Mouse (Mus musculus) stomach, embryonic 14.5 days (tissue): ENCODE results near the gene Sdccag8. TPM values are rescaled to one million over a fixed set of nuclear protein-coding genes. Genes with fewer than 3 reads are reported as not detected.

Source experiments
- ATAC-seq: fragments of 200-750 bp; cut with Nextera tagmentation; 2 replicates; pipeline ENCODE4 v1.8.0; 2017; ENCODE audit warnings: low read depth, moderate TSS enrichment; ENCODE audit not compliant: insufficient number of reproducible peaks, insufficient read depth, low FRiP score
- H3K27ac ChIP-seq: fragments of 300-500 bp; sonication (generic); 2 replicates; pipeline ENCODE4 v1.5.1; 2014; ENCODE audit warnings: mild to moderate bottlenecking, low read length, moderate library complexity, mixed read lengths
- H3K27me3 ChIP-seq: fragments of 300-500 bp; sonication (generic); 2 replicates; pipeline ENCODE4 v1.6.1; 2014; ENCODE audit warnings: low read length, control low read depth, mixed read lengths; ENCODE audit not compliant: control insufficient read depth, insufficient read depth
- H3K36me3 ChIP-seq: fragments of 300-500 bp; sonication (generic); 2 replicates; pipeline ENCODE4 v1.6.1; 2014; ENCODE audit warnings: mild to moderate bottlenecking, control low read depth, low read length, moderate library complexity, mixed read lengths; ENCODE audit not compliant: control insufficient read depth, insufficient read depth
- H3K4me1 ChIP-seq: fragments of 300-500 bp; sonication (generic); 2 replicates; pipeline ENCODE4 v1.6.1; 2014; ENCODE audit warnings: low read length, control low read depth, mixed read lengths; ENCODE audit not compliant: control insufficient read depth, insufficient read depth
- H3K4me2 ChIP-seq: fragments of 300-500 bp; sonication (generic); replicated peaks from 2 replicates; pipeline ENCODE4 v1.6.1; 2014; ENCODE audit warnings: low read depth, low read length, control low read depth
- H3K4me3 ChIP-seq: fragments of 300-500 bp; sonication (generic); 2 replicates; pipeline ENCODE4 v1.5.1; 2014; ENCODE audit warnings: low read depth, low read length, control low read depth
- H3K9ac ChIP-seq: fragments of 300-500 bp; sonication (generic); replicated peaks from 2 replicates; pipeline ENCODE4 v1.6.1; 2014; ENCODE audit warnings: low read depth, mild to moderate bottlenecking, control low read depth, low read length, moderate library complexity, mixed read lengths
- H3K9me3 ChIP-seq: fragments of 300-500 bp; sonication (generic); 2 replicates; pipeline ENCODE4 v1.6.1; 2016; ENCODE audit warnings: low read depth, low read length, control low read depth; ENCODE audit not compliant: control insufficient read depth
- WGBS: fragments of 180-500 bp; shearing (Covaris S2); extraction: QIAGEN DNeasy Blood & Tissue Kit; methylation state at CpG from one replicate; pipeline ENCODE4 v1.1.7; 2014; 5-methylcytosine and 5-hydroxymethylcytosine counted together
- polyA plus RNA-seq: library from polyadenylated mRNA; unstranded; fragments of >200 nt; fragmentation: Nextera tagmentation; extraction: Ambion mirVana; gene quantifications from 2 replicates; pipeline ENCODE4 v1.2.1, GENCODE M21; 2014

Gene Sdccag8
- polyA plus RNA-seq, 1 experiment from 2014 or later: 17.6 TPM

GRCm38 (mm10) chr1:176962894-176963293, 148.4 kb downstream of the Sdccag8 start:
- no peaks in the 10 kb centered on the region for H3K4me1 ChIP-seq
- H3K9me3 ChIP-seq: no peaks in the 10 kb centered on the region
- no peak overlapping the region for H3K4me3 ChIP-seq
- no peaks in the 10 kb centered on the region for H3K27me3 ChIP-seq
- H3K27ac ChIP-seq: no peak overlapping the region
- 80% methylated on average over 5 of the region's 5 CpGs for WGBS
- no peak overlapping the region for H3K9ac ChIP-seq
- H3K4me2 ChIP-seq: no peak overlapping the region
- H3K36me3 ChIP-seq: no peaks in the 10 kb centered on the region
- ATAC-seq: no peak

GRCm38 (mm10) chr1:176967299-176967698, 152.8 kb downstream of the Sdccag8 start:
- no peaks in the 10 kb centered on the region for H3K9me3 ChIP-seq
- no peak overlapping the region for H3K27ac ChIP-seq
- H3K4me2 ChIP-seq: no peak overlapping the region
- H3K4me3 ChIP-seq: no peak overlapping the region
- ATAC-seq: no peak
- H3K36me3 ChIP-seq: no peaks in the 10 kb centered on the region
- 89% methylated on average over 3 of the region's 3 CpGs for WGBS
- no peaks in the 10 kb centered on the region for H3K4me1 ChIP-seq
- H3K9ac ChIP-seq: no peak overlapping the region
- no peaks in the 10 kb centered on the region for H3K27me3 ChIP-seq

GRCm38 (mm10) chr1:176970635-176971478, 156.4 kb downstream of the Sdccag8 start:
- Histone ChIP-seq H3K9ac (no peak overlapping the region), H3K4me3 (no peak overlapping the region), H3K4me2 (no peak overlapping the region), H3K27ac (no peak overlapping the region), H3K4me1 (no peaks in the 10 kb centered on the region), H3K27me3 (no peaks in the 10 kb centered on the region), H3K9me3 (no peaks in the 10 kb centered on the region), H3K36me3 (no peaks in the 10 kb centered on the region)
- ATAC-seq: no peak
- whole genome bisulfite sequencing: 71% methylated on average over 16 of the region's 16 CpGs

DNA sequence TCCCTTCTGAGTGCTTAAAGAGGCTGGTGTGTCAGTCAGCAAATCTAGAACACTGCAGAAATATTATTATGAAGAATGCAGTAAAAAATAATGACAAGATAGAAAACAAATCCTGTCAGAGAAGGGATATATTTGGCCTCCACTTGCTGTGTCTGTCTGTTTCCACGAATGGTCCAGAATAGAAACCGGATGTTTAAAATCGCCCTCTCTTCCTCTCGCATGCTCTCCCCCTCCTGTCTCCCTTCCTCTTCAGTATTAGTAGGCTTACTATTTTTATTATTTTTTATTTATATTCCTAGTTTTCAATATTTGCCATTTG, 157.0 kb downstream of the Sdccag8 start:
- Histone ChIP-seq H3K9me3 (no peaks in the 10 kb centered on the region), H3K9ac (no peak overlapping the region), H3K27me3 (no peaks in the 10 kb centered on the region), H3K4me1 (no peaks in the 10 kb centered on the region), H3K27ac (no peak overlapping the region), H3K4me3 (no peak overlapping the region), H3K4me2 (no peak overlapping the region), H3K36me3 (no peaks in the 10 kb centered on the region)
- ATAC-seq: no peak
- 79% methylated on average over 4 of the region's 4 CpGs for WGBS

- Histone ChIP-seq H3K9ac (no peak overlapping the region), H3K27ac (no peak overlapping the region), H3K4me3 (no peak overlapping the region), H3K4me1 (no peaks in the 10 kb centered on the region), H3K4me2 (no peak overlapping the region), H3K27me3 (no peaks in the 10 kb centered on the region), H3K9me3 (no peaks in the 10 kb centered on the region), H3K36me3 (no peaks in the 10 kb centered on the region)
- ATAC-seq: no peak
- 83% methylated on average over 6 of the region's 6 CpGs for WGBS
Observed at GRCm38 (mm10) chr1:176973356-176974088, 159.1 kb downstream of the Sdccag8 start.

GRCm38 (mm10) chr1:176979235-176979634, 164.8 kb downstream of the Sdccag8 start:
- Histone ChIP-seq H3K36me3 (no peaks in the 10 kb centered on the region), H3K27me3 (no peaks in the 10 kb centered on the region), H3K9me3 (0 out of 2 replicates have a peak, but pooled peaks cover 5% of the 10 kb centered on the region), H3K4me1 (no peaks in the 10 kb centered on the region; the same call in 1 of the 2 replicates), H3K4me2 (no peak overlapping the region), H3K9ac (no peak overlapping the region), H3K4me3 (no peak overlapping the region), H3K27ac (no peak overlapping the region)
- no peak for ATAC-seq

- H3K27me3 ChIP-seq: no peaks in the 10 kb centered on the region
- H3K4me1 ChIP-seq: peaks cover 2% of the 10 kb centered on the region; the same call in 1 of the 2 replicates
- no peak for ATAC-seq
- no peak overlapping the region for H3K9ac ChIP-seq
- H3K36me3 ChIP-seq: no peaks in the 10 kb centered on the region
- no peak overlapping the region for H3K4me2 ChIP-seq
- WGBS: 83% methylated on average over 5 of the region's 5 CpGs
- no peak overlapping the region for H3K4me3 ChIP-seq
- 0 out of 2 replicates have a peak, but pooled peaks cover 5% of the 10 kb centered on the region for H3K9me3 ChIP-seq
- no peak overlapping the region for H3K27ac ChIP-seq
Observed at GRCm38 (mm10) chr1:176980140-176980539, 165.7 kb downstream of the Sdccag8 start.

DNA sequence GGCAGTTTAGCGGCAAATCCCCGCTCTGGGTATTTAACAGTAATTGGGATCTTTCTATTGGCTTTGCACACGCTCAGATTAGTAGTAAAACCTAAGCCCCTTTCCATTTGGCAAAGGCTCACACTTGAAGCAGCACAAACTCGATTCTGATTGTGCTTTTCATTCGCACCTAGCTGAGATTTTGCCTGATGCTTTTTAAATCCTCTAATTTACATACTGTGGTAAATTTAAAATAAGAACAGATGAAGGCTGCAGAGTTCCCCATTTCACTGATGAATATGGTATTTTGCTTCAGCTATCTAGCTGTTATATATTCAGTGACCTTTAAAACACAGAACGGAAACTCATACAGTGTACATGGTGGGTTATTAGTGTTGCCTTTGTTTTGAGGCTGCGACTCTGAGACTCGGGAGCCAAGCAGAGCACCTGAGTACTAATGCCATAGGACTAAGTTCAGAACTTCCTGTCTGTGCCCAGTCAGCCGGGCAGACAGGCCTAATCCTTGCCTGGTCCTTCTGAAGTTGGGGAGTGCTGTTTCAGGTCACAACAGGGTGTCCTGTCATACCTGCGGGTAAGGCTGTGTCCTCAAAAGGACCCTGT, 166.4 kb downstream of the Sdccag8 start:
- no peak for ATAC-seq
- Histone ChIP-seq H3K9ac (no peak overlapping the region), H3K4me3 (no peak overlapping the region), H3K4me2 (no peak overlapping the region), H3K27me3 (no peaks in the 10 kb centered on the region), H3K36me3 (no peaks in the 10 kb centered on the region), H3K4me1 (peaks cover 7% of the 10 kb centered on the region; the same call in 1 of the 2 replicates), H3K9me3 (0 out of 2 replicates have a peak, but pooled peaks cover 5% of the 10 kb centered on the region), H3K27ac (no peak overlapping the region; the same call in 1 of the 2 replicates)
- WGBS: 78% methylated on average over 10 of the region's 10 CpGs
